Comparison of ENCODE assay signal across 11 mouse cellular contexts in the genomic region with DNA sequence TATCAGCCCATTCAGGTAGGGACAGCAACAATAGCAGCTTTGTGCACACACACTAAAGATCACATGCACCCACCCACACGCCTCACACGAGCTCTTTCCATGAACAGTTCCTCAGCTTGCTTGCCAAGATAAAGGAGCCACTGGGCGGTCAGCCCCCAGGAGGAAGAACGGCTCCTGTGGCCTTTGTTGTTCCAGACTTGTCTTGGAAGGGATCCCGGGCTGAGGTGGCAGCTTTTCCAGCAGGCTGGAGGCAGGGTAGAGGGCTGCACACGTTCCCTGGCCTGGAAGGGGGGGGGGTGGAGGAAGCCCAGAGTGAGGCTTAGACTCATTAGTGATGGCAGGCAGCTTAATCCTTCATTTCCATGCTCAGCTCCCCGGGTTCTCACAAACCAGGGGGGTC. TPM values are rescaled to one million over a fixed set of nuclear protein-coding genes. Genes with fewer than 3 reads are reported as not detected.
DNase-seq lines count a peak whose midpoint lies in the region; ATAC-seq and TF ChIP-seq lines count a peak whose summit lies in the region.
"Had no signal": no experiment of that assay in that cellular context is flagged by ENCODE, and none has a peak within 500 bp of the region (broad histone marks: within the 10 kb centered on the region; RNA-seq: fewer than 3 reads in every experiment).

No protein-coding gene starts in this region.

- peaks cover 24% of the 10 kb centered on the region for H3K27me3 ChIP-seq in hindbrain, embryonic 16.5 days (replicated peaks; ENCODE audit: control insufficient read depth, insufficient read depth, low read length)
- peaks cover 94% of the 10 kb centered on the region for H3K27me3 ChIP-seq in hindbrain, embryonic 13.5 days
- peaks cover 42% of the 10 kb centered on the region for H3K27me3 ChIP-seq in heart, embryonic 16.5 days (ENCODE audit: control insufficient read depth, insufficient read depth, low read length)
- H3K27me3 ChIP-seq in thymus, adult 2 months (ENCODE audit: control insufficient read depth, insufficient read depth, low read length) = no peaks in the 10 kb centered on the region
- peaks cover 98% of the 10 kb centered on the region for H3K27me3 ChIP-seq in liver, embryonic 12.5 days (replicated peaks)

- no peaks in the 10 kb centered on the region for H3K36me3 ChIP-seq in hindbrain, embryonic 16.5 days (ENCODE audit: control insufficient read depth, insufficient read depth, low read length)
- H3K36me3 ChIP-seq in hindbrain, embryonic 13.5 days = no peaks in the 10 kb centered on the region
- no peaks in the 10 kb centered on the region for H3K36me3 ChIP-seq in heart, embryonic 16.5 days (ENCODE audit: control insufficient read depth, insufficient read depth)
- no peaks in the 10 kb centered on the region for H3K36me3 ChIP-seq in thymus, adult 2 months (ENCODE audit: control insufficient read depth, insufficient read depth, low read length)
- H3K36me3 ChIP-seq in liver, embryonic 12.5 days = no peaks in the 10 kb centered on the region
- H3K36me3 ChIP-seq: G1E; limb, embryonic 12.5 days; neural tube, embryonic 12.5 days had no signal

- H3K27ac ChIP-seq in hindbrain, embryonic 16.5 days (ENCODE audit: low read depth, low read length) = no peak overlapping the region
- H3K27ac ChIP-seq in hindbrain, embryonic 13.5 days = no peak overlapping the region
- 0 out of 2 replicates have a peak overlapping the region, but pooled peaks have one; percentile 32 for H3K27ac ChIP-seq in heart, embryonic 16.5 days (ENCODE audit: low read length)
- H3K27ac ChIP-seq in thymus, adult 2 months (ENCODE audit: control insufficient read depth, insufficient read depth, low read length) = no peak overlapping the region
- no peak overlapping the region for H3K27ac ChIP-seq in liver, embryonic 12.5 days
- H3K27ac ChIP-seq: limb, embryonic 12.5 days; neural tube, embryonic 12.5 days had no signal

- H3K4me1 ChIP-seq in hindbrain, embryonic 16.5 days (ENCODE audit: control insufficient read depth, insufficient read depth, low read depth, low read length) = peaks cover 6% of the 10 kb centered on the region
- H3K4me1 ChIP-seq in hindbrain, embryonic 13.5 days (replicated peaks) = peaks cover 38% of the 10 kb centered on the region
- no peaks in the 10 kb centered on the region for H3K4me1 ChIP-seq in heart, embryonic 16.5 days (ENCODE audit: control insufficient read depth, insufficient read depth, low read length)
- H3K4me1 ChIP-seq in thymus, adult 2 months (replicated peaks; ENCODE audit: control insufficient read depth, insufficient read depth, low read length) = no peaks in the 10 kb centered on the region
- H3K4me1 ChIP-seq in liver, embryonic 12.5 days = no peaks in the 10 kb centered on the region

- TF ChIP-seq POLR2A in thymus, adult 2 months (IDR thresholded peaks at IDR 0.05; ENCODE audit: control insufficient read depth, extremely low read depth, insufficient read depth, low read length, poor library complexity) = no peak

- ATAC-seq in hindbrain, embryonic 16.5 days = peak; percentile 76
- no peak for ATAC-seq in hindbrain, embryonic 13.5 days (ENCODE audit: low FRiP score)
- peak; percentile 71 for ATAC-seq in heart, embryonic 16.5 days (replicated peaks; ENCODE audit: extremely low read depth, insufficient read depth, low FRiP score)
- no peak for ATAC-seq in liver, embryonic 12.5 days

- H3K9ac ChIP-seq in hindbrain, embryonic 16.5 days (ENCODE audit: low read depth, low read length) = no peak overlapping the region
- no peak overlapping the region for H3K9ac ChIP-seq in hindbrain, embryonic 13.5 days
- no peak overlapping the region for H3K9ac ChIP-seq in heart, embryonic 16.5 days (ENCODE audit: low read length)
- no peak overlapping the region for H3K9ac ChIP-seq in liver, embryonic 12.5 days
- H3K9ac ChIP-seq: limb, embryonic 12.5 days; neural tube, embryonic 12.5 days had no signal

- no peak for TF ChIP-seq CTCF in thymus, adult 2 months (IDR thresholded peaks at IDR 0.05; ENCODE audit: borderline replicate concordance, control insufficient read depth, extremely low read depth, insufficient read depth, low read length, poor library complexity)

- no peak overlapping the region for H3K4me3 ChIP-seq in hindbrain, embryonic 16.5 days (ENCODE audit: low read length)
- H3K4me3 ChIP-seq in hindbrain, embryonic 13.5 days = no peak overlapping the region
- no peak overlapping the region for H3K4me3 ChIP-seq in heart, embryonic 16.5 days (ENCODE audit: low read length)
- no peak overlapping the region for H3K4me3 ChIP-seq in thymus, adult 2 months (ENCODE audit: control insufficient read depth, insufficient read depth, low read length)
- H3K4me3 ChIP-seq in liver, embryonic 12.5 days = no peak overlapping the region
- H3K4me3 ChIP-seq: limb, embryonic 12.5 days; neural tube, embryonic 12.5 days had no signal

- no peak overlapping the region for H3K4me2 ChIP-seq in hindbrain, embryonic 16.5 days (ENCODE audit: low read length)
- H3K4me2 ChIP-seq in hindbrain, embryonic 13.5 days = no peak overlapping the region
- H3K4me2 ChIP-seq in heart, embryonic 16.5 days (ENCODE audit: low read depth, low read length) = no peak overlapping the region
- H3K4me2 ChIP-seq in liver, embryonic 12.5 days = no peak overlapping the region
- H3K4me2 ChIP-seq: limb, embryonic 12.5 days; neural tube, embryonic 12.5 days had no signal

- WGBS in hindbrain, embryonic 16.5 days = 17% methylated on average over 7 of the region's 7 CpGs
- WGBS in hindbrain, embryonic 13.5 days = 16% methylated on average over 7 of the region's 7 CpGs
- 14% methylated on average over 7 of the region's 7 CpGs for WGBS in heart, embryonic 16.5 days
- WGBS in thymus, adult 2 months = 39% methylated on average over 7 of the region's 7 CpGs
- 18% methylated on average over 7 of the region's 7 CpGs for WGBS in liver, embryonic 12.5 days (ENCODE audit: insufficient replicate concordance)

- DNase-seq in urinary bladder, postnatal 14 days (ENCODE audit: low spot score) = peak; percentile 14
- no peak for DNase-seq in urinary bladder, postnatal 10 days (ENCODE audit: low spot score)
- no peak for DNase-seq in embryo, embryonic 10.5 days (ENCODE audit: low spot score)
- DNase-seq in thymus, adult 2 months = no peak

- H3K9me3 ChIP-seq in hindbrain, embryonic 16.5 days (ENCODE audit: control insufficient read depth, low read length) = no peaks in the 10 kb centered on the region
- no peaks in the 10 kb centered on the region for H3K9me3 ChIP-seq in hindbrain, embryonic 13.5 days
- no peaks in the 10 kb centered on the region for H3K9me3 ChIP-seq in heart, embryonic 16.5 days (replicated peaks; ENCODE audit: control insufficient read depth, low read length)
- H3K9me3 ChIP-seq in liver, embryonic 12.5 days (replicated peaks) = no peaks in the 10 kb centered on the region
- H3K9me3 ChIP-seq: G1E; limb, embryonic 12.5 days; neural tube, embryonic 12.5 days had no signal

RNA-seq across cellular contexts. Expression of gene 6430628N08Rik, which starts 18.2 kb away (rescaled TPM):
- 0.41 and 0.44 TPM in 2 replicates for polyA plus RNA-seq in hindbrain, embryonic 16.5 days (2015; fragmentation: Nextera tagmentation; extraction: Ambion mirVana)
- polyA plus RNA-seq in hindbrain, embryonic 13.5 days (2015; fragmentation: Nextera tagmentation; extraction: Ambion mirVana) = 0.12 and 0.30 TPM in 2 replicates
- not detected in 2 replicates for polyA plus RNA-seq in heart, embryonic 16.5 days (2015; fragmentation: Nextera tagmentation; extraction: Ambion mirVana)
- polyA plus RNA-seq in thymus, adult 2 months (2012; rRNA removed) = 0.17 TPM in 1 of 2 replicates, not detected in the other
- not detected in 2 replicates for polyA plus RNA-seq in liver, embryonic 12.5 days (2016; fragmentation: Nextera tagmentation; extraction: Ambion mirVana)
- polyA plus RNA-seq: G1E; neural tube, embryonic 12.5 days had no signal

RNA-seq across cellular contexts. Expression of gene Kncn, which starts 24.4 kb away (rescaled TPM):
- polyA plus RNA-seq in hindbrain, embryonic 16.5 days (2015; fragmentation: Nextera tagmentation; extraction: Ambion mirVana) = 0.45 TPM in 1 of 2 replicates, not detected in the other
- polyA plus RNA-seq in hindbrain, embryonic 13.5 days (2015; fragmentation: Nextera tagmentation; extraction: Ambion mirVana) = not detected in 2 replicates
- not detected in 2 replicates for polyA plus RNA-seq in heart, embryonic 16.5 days (2015; fragmentation: Nextera tagmentation; extraction: Ambion mirVana)
- 0.09 and 0.15 TPM in 2 replicates for polyA plus RNA-seq in thymus, adult 2 months (2012; rRNA removed)
- polyA plus RNA-seq in liver, embryonic 12.5 days (2016; fragmentation: Nextera tagmentation; extraction: Ambion mirVana) = not detected in 2 replicates
- polyA plus RNA-seq: G1E; limb, embryonic 12.5 days; neural tube, embryonic 12.5 days had no signal

RNA-seq across cellular contexts. Expression of gene Dmbx1, which starts 31.1 kb away (rescaled TPM):
- polyA plus RNA-seq in hindbrain, embryonic 16.5 days (2015; fragmentation: Nextera tagmentation; extraction: Ambion mirVana) = 5.8 and 6.8 TPM in 2 replicates
- polyA plus RNA-seq in hindbrain, embryonic 13.5 days (2015; fragmentation: Nextera tagmentation; extraction: Ambion mirVana) = 12.7 and 14.3 TPM in 2 replicates
- polyA plus RNA-seq in heart, embryonic 16.5 days (2015; fragmentation: Nextera tagmentation; extraction: Ambion mirVana) = 0.06 TPM in 1 of 2 replicates, not detected in the other
- polyA plus RNA-seq in thymus, adult 2 months (2012; rRNA removed) = 0.14 and 0.18 TPM in 2 replicates
- not detected in 2 replicates for polyA plus RNA-seq in liver, embryonic 12.5 days (2016; fragmentation: Nextera tagmentation; extraction: Ambion mirVana)
- polyA plus RNA-seq: G1E had no signal

Comparison
In these comparisons a context has a peak if more than half of its experiments do, and no peak if none do; other contexts are left out.
1. ATAC-seq: peak in hindbrain, embryonic 16.5 days (single experiment) and heart, embryonic 16.5 days (single experiment); none in hindbrain, embryonic 13.5 days (single experiment) and liver, embryonic 12.5 days (single experiment).